Mouse (Mus musculus) bone marrow, adult 2 months (tissue): ENCODE results near the gene Aqr.

Source experiments
- CTCF ChIP-seq: fragments of 200-500 bp; IDR thresholded peaks from 2 replicates; pipeline ENCODE4 v1.5.1; 2011; ENCODE audit warnings: low read length, control low read depth; ENCODE audit not compliant: control insufficient read depth, insufficient read depth
- POLR2A ChIP-seq: fragments of 200-500 bp; IDR thresholded peaks from 2 replicates; pipeline ENCODE4 v1.6.1; 2011; ENCODE audit warnings: low read depth, mild to moderate bottlenecking, control low read depth, low read length, borderline replicate concordance; ENCODE audit not compliant: control insufficient read depth

DNA sequence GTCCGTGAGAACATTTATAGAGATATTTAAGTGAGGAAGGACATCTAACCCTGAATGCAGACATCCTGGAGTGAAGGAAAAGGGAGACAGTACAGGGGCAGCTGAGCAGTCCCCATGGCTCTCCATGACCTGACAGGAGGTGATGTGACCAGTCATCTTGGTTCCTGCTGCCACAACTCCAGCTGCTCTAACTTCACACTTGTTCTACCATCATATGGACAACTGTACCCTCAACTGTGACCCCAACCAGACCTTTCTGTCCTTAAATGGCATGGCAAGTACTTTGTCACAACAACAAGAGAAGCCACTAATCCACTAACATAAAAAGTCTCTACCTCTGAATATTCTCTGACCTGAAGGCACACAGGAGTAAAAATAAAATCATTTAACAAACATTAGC lies 24.8 kb downstream of the Aqr start:
- no peak for TF ChIP-seq CTCF
- TF ChIP-seq POLR2A: no peak
